Mouse (Mus musculus): ENCODE results near the gene Syncrip. TPM values are rescaled to one million over a fixed set of nuclear protein-coding genes. Genes with fewer than 3 reads are reported as not detected.

The Syncrip gene
- total RNA-seq, 2 experiments from 2014 or later, result 58.2 to 67.8 TPM

DNA sequence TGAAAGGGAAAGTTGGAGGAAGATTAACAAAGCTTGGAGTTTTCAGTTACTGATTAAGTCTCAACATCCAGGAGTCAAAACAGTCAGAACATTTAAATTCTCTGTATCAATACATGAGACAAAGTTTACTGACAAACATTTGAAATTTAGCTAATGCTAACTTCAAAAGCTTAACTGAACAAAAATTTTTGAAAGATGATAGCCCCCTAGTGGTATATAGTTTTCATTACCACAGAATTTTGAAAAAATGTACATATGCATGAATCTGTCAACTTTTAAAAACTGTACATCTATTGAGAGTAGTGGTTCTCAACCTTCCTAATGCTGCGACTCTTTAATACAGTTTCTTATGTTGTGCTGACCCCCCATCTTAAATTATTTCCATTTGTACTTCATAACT, 83.9 kb downstream of the Syncrip start:
- no peak for DNase-seq (ENCODE audit: low spot score in 2 of 2)
- intact Hi-C loops (cut with DNase I), result loop anchor here (2.0 to 10.0 kb wide), 2 partner anchors 146 to 158 kb away; partner anchors contain the start of gene Zfp949

Other genes with a start within 250 kb of the Syncrip start
- gene Nt5e, start 155.4 kb downstream of the Syncrip start, total RNA-seq (2021), result 1 to 10 TPM; 3.1 to 3.9 TPM
- gene Snx14, start 43.6 kb downstream of the Syncrip start, total RNA-seq (2021), result 10 to 100 TPM; 47.2 to 59.6 TPM
- under 1 TPM in 1 of 2 experiments, not detected in 1; 0.86 TPM for gene Gm20537, start 26.0 kb downstream of the Syncrip start, total RNA-seq (2021)
- gene Zfp949, start 65.4 kb upstream of the Syncrip start, total RNA-seq (2021), result 10 to 100 TPM; 22.4 to 23.8 TPM
- 1 to 10 TPM; 1.2 to 1.5 TPM for gene Trim43a, start 98.3 kb upstream of the Syncrip start, total RNA-seq (2021)
- gene Mthfsl, start 237.7 kb upstream of the Syncrip start, total RNA-seq (2021), result 10 to 100 TPM; 29.7 to 31.6 TPM
- 1 to 10 TPM in 1 of 2 experiments, under 1 TPM in 1; 0.57 to 1.1 TPM for gene Bcl2a1d, start 249.3 kb upstream of the Syncrip start, total RNA-seq (2021)

Measured in left cerebral cortex, postnatal 36 days (tissue).